Mouse (Mus musculus): ENCODE data around the gene Tada2b. TPM values are rescaled to one million over a fixed set of nuclear protein-coding genes. Genes with fewer than 3 reads are reported as not detected.

Tada2b gene
- polyA plus RNA-seq, 2 experiments, result 3.7 to 11.0 TPM

DNA sequence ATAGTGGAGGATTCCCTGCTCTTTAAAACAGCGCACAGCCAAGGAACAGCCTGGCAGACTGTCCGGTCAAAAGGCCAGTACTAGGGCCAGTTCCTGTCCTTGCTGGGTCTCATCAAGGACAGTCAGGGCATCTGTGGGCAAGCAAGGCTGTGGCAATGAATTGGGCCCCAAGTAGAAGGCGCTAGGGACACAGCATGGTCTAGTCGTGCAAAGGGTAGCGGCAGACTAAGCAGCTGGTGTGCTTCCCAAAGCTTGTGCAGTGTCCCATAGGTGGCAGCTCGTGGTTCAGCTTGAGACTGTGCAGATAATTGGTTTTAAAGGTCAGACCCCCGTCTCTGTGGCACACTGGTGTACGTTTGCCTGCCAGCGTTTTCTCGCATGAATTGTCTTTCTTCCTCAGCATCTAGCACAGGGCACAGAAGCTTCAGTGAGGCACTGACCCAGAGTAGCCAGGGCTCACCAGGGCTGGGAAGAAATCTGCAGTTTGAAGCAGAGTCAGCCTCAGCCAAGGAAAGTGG lies 32.2 kb downstream of the Tada2b start:
- no peak overlapping the region for H3K4me3 ChIP-seq (replicated peaks; ENCODE audit: low read length)
- ATAC-seq (ENCODE audit: low FRiP score, low read depth), result no peak
- no peaks in the 10 kb centered on the region for H3K36me3 ChIP-seq (ENCODE audit: control insufficient read depth, insufficient read depth, low read length)
- WGBS, result 65% methylated on average over 10 of the region's 10 CpGs
- no peak for TF ChIP-seq POLR2A (IDR thresholded peaks at IDR 0.05; ENCODE audit: borderline replicate concordance, extremely low read depth, insufficient read depth, insufficient read length)
- H3K4me1 ChIP-seq (ENCODE audit: control insufficient read depth, insufficient read depth, low read length), result no peaks in the 10 kb centered on the region
- no peak overlapping the region for H3K4me2 ChIP-seq (replicated peaks; ENCODE audit: low read depth, low read length, severe bottlenecking)
- H3K27ac ChIP-seq (replicated peaks; ENCODE audit: low read depth, low read length), result no peak overlapping the region
- no peak overlapping the region for H3K9ac ChIP-seq (ENCODE audit: low read depth, low read length, severe bottlenecking)
- H3K9me3 ChIP-seq (ENCODE audit: control insufficient read depth, low read length), result no peaks in the 10 kb centered on the region
- H3K27me3 ChIP-seq (ENCODE audit: control insufficient read depth, insufficient read depth, low read length), result no peaks in the 10 kb centered on the region
- no peak for DNase-seq (ENCODE audit: low spot score)

DNA sequence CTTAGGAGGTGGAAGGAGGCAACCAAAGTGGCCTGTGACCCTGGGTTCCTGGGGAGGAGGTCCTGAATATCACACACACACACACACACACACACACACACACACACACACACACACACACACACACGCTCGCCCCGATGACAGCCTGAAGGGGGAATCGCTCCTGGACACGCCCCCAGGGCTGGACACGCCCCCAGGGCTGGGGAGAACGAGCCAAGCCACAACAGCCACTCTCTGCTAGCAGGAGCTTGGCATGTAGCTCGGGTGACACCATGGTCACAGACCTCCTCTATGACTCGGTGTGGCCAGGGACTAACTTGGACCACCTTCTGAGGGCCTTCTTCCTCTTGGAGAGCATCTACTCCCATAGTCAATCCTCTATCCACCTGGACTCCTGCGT lies 33.0 kb downstream of the Tada2b start:
- TF ChIP-seq POLR2A (IDR thresholded peaks at IDR 0.05; ENCODE audit: borderline replicate concordance, extremely low read depth, insufficient read depth, insufficient read length), result no peak
- ATAC-seq (ENCODE audit: low FRiP score, low read depth) (no peak), DNase-seq (ENCODE audit: low spot score) (no peak)
- no peaks in the 10 kb centered on the region for H3K36me3 ChIP-seq (ENCODE audit: control insufficient read depth, insufficient read depth, low read length)
- no peak overlapping the region for H3K4me3 ChIP-seq (replicated peaks; ENCODE audit: low read length)
- no peak overlapping the region for H3K4me2 ChIP-seq (replicated peaks; ENCODE audit: low read depth, low read length, severe bottlenecking)
- H3K9me3 ChIP-seq (ENCODE audit: control insufficient read depth, low read length), result no peaks in the 10 kb centered on the region
- 25% methylated on average over 8 of the region's 10 CpGs for WGBS
- H3K27ac ChIP-seq (replicated peaks; ENCODE audit: low read depth, low read length), result no peak overlapping the region
- no peaks in the 10 kb centered on the region for H3K4me1 ChIP-seq (ENCODE audit: control insufficient read depth, insufficient read depth, low read length)
- no peaks in the 10 kb centered on the region for H3K27me3 ChIP-seq (ENCODE audit: control insufficient read depth, insufficient read depth, low read length)
- no peak overlapping the region for H3K9ac ChIP-seq (ENCODE audit: low read depth, low read length, severe bottlenecking)

DNA sequence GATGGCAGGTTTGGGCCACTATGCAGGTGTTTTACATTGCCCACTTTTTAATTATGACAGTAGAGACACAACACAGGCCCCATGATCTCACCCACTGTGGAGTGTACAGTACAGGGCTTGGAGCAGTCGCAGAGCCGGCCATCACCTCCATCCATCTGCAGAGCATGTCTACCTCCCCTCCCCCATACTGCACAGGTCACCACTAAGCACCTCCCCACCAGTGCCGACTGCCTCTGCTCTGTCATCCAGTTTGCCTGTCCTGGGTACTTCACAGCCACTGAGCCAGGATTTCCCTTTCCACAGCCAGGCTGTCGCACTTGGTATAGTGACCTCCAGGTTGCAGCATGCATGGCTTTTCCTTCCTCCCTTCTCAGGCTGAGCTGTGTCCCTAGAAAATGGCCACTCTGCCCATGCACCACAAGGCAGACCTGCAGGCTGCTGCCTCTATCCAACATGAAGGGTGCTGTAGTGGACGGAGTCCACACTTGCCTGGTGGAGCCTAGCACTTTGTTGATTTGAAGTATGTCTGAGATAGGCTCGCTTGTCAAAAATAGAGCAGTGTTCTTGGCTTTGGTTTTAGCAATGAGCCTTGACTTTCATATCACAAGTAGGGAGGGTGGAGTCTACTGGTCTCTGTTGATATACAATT lies 34.3 kb downstream of the Tada2b start:
- H3K9me3 ChIP-seq (ENCODE audit: control insufficient read depth, low read length), result no peaks in the 10 kb centered on the region
- no peak overlapping the region for H3K9ac ChIP-seq (ENCODE audit: low read depth, low read length, severe bottlenecking)
- ATAC-seq (ENCODE audit: low FRiP score, low read depth) (no peak), DNase-seq (ENCODE audit: low spot score) (no peak)
- H3K27me3 ChIP-seq (ENCODE audit: control insufficient read depth, insufficient read depth, low read length), result no peaks in the 10 kb centered on the region
- H3K4me3 ChIP-seq (replicated peaks; ENCODE audit: low read length), result no peak overlapping the region
- no peaks in the 10 kb centered on the region for H3K36me3 ChIP-seq (ENCODE audit: control insufficient read depth, insufficient read depth, low read length)
- TF ChIP-seq POLR2A (IDR thresholded peaks at IDR 0.05; ENCODE audit: borderline replicate concordance, extremely low read depth, insufficient read depth, insufficient read length), result no peak
- no peak overlapping the region for H3K4me2 ChIP-seq (replicated peaks; ENCODE audit: low read depth, low read length, severe bottlenecking)
- no peak overlapping the region for H3K27ac ChIP-seq (replicated peaks; ENCODE audit: low read depth, low read length)
- H3K4me1 ChIP-seq (ENCODE audit: control insufficient read depth, insufficient read depth, low read length), result peaks cover 11% of the 10 kb centered on the region; the same call in 1 of the 2 replicates
- 64% methylated on average over 6 of the region's 6 CpGs for WGBS

DNA sequence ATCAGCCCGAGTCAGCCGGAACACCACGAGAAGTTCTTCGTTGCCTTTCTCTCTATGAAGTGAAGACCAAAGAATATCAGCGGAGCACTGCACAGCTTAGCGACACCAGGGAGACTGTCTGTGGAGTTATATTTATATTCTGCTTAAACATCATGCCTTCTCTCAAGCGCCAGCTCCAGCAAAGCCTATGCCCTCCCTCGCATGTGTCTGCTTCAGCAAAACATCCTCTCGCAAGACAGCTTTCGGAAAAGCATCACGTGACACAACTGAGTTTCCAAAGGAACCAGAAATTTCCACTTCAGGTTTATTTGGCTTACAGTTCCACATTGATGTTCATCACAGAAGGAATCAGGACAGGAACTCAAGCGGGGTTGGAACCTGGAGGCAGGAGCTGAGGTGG lies 36.2 kb downstream of the Tada2b start:
- no peak for ATAC-seq (ENCODE audit: low FRiP score, low read depth)
- Histone ChIP-seq H3K27me3 (ENCODE audit: control insufficient read depth, insufficient read depth, low read length) (no peaks in the 10 kb centered on the region), H3K4me3 (replicated peaks; ENCODE audit: low read length) (no peak overlapping the region), H3K9ac (ENCODE audit: low read depth, low read length, severe bottlenecking) (no peak overlapping the region), H3K4me2 (replicated peaks; ENCODE audit: low read depth, low read length, severe bottlenecking) (no peak overlapping the region), H3K36me3 (ENCODE audit: control insufficient read depth, insufficient read depth, low read length) (no peaks in the 10 kb centered on the region), H3K27ac (replicated peaks; ENCODE audit: low read depth, low read length) (no peak overlapping the region), H3K9me3 (ENCODE audit: control insufficient read depth, low read length) (no peaks in the 10 kb centered on the region), H3K4me1 (ENCODE audit: control insufficient read depth, insufficient read depth, low read length) (peaks cover 11% of the 10 kb centered on the region; the same call in 1 of the 2 replicates)
- no peak for DNase-seq (ENCODE audit: low spot score)
- no peak for TF ChIP-seq POLR2A (IDR thresholded peaks at IDR 0.05; ENCODE audit: borderline replicate concordance, extremely low read depth, insufficient read depth, insufficient read length)
- 97% methylated on average over 12 of the region's 12 CpGs for WGBS

DNA sequence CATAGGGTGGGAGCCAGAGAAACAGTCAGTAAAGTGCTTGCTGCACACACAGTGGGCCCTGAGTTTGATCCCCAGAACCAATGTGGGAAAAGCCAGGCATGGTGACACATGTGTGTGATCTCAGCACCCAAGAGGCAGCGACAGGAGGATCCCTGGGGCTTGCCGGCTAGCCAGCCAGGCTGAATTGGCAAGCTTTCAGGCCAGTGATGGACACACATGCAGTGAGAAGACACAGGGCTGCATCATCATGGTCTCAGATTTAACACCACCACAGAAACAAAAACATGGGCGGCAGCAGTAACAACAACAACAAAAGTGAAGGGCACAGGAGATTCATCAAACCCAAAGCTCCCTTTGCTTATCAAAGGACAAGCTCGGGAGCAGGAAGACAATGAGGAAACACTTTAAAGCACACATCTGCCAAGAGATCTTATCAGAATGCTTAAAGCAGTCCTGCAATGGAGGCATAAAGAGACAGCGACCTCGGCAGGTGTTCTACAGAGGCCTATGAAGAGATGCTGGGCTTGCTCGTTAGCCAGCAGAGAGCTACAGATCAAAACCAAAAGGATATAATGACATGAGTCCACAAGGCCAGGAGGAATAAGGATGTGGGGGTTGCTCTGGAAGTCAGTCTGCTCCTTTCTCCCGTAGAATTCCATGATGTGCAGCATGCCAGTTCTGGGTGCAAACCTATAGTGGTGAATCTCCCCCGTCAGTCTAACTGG lies 37.8 kb downstream of the Tada2b start:
- WGBS, result 36% methylated on average over 9 of the region's 9 CpGs
- Histone ChIP-seq H3K4me3 (replicated peaks; ENCODE audit: low read length) (no peak overlapping the region), H3K27ac (replicated peaks; ENCODE audit: low read depth, low read length) (no peak overlapping the region), H3K9me3 (ENCODE audit: control insufficient read depth, low read length) (no peaks in the 10 kb centered on the region), H3K27me3 (ENCODE audit: control insufficient read depth, insufficient read depth, low read length) (no peaks in the 10 kb centered on the region), H3K36me3 (ENCODE audit: control insufficient read depth, insufficient read depth, low read length) (no peaks in the 10 kb centered on the region), H3K4me2 (replicated peaks; ENCODE audit: low read depth, low read length, severe bottlenecking) (no peak overlapping the region), H3K4me1 (ENCODE audit: control insufficient read depth, insufficient read depth, low read length) (peaks cover 11% of the 10 kb centered on the region; the same call in 1 of the 2 replicates), H3K9ac (ENCODE audit: low read depth, low read length, severe bottlenecking) (no peak overlapping the region)
- DNase-seq (ENCODE audit: low spot score) (no peak), ATAC-seq (ENCODE audit: low FRiP score, low read depth) (no peak)
- no peak for TF ChIP-seq POLR2A (IDR thresholded peaks at IDR 0.05; ENCODE audit: borderline replicate concordance, extremely low read depth, insufficient read depth, insufficient read length)

Measured in limb, embryonic 14.5 days (tissue).